Mouse (Mus musculus): ENCODE measurements at regions not wholly inside any gene's neighbourhood (a gene's known extent, or its start where the extent isn't known, plus 50 kb on each side); places are given as distances from the start of the nearest gene placed in this dataset.
"Not testable (repeated sequence)": the region's sequence is repeated elsewhere in the genome, so short reads cannot be mapped to it uniquely, and the experiment has no call there.

GRCm38 (mm10) chr3:109249989-109250388 lies 90.5 kb upstream of the Vav3 start:
- Histone ChIP-seq H3K79me2 (replicated peaks; ENCODE audit: control insufficient read depth, insufficient read depth, low read length) (no peaks in the 10 kb centered on the region), H3K27ac (no peak overlapping the region), H3K4me3 (no peak overlapping the region), H3K4me1 (ENCODE audit: control insufficient read depth, insufficient read depth, low read length) (peaks cover 24% of the 10 kb centered on the region), H3K36me3 (ENCODE audit: control insufficient read depth, insufficient read depth, low read length) (0 out of 2 replicates have a peak, but pooled peaks cover 2% of the 10 kb centered on the region), H3K9ac (ENCODE audit: low read depth, low read length) (no peak overlapping the region), H3K27me3 (ENCODE audit: control insufficient read depth, insufficient read depth, low read length) (no peaks in the 10 kb centered on the region)
- WGBS: 74% methylated on average over 2 of the region's 2 CpGs
- TF ChIP-seq POLR2A (IDR thresholded peaks at IDR 0.05; ENCODE audit: insufficient read depth, low read depth, low read length) (no peak), EP300 (IDR thresholded peaks at IDR 0.05; ENCODE audit: insufficient read depth, low read depth, low read length) (no peak), CTCF (IDR thresholded peaks at IDR 0.05) (no peak)
- no peak for DNase-seq
- intact Hi-C loops (cut with DNase I): loop anchor here (5.0 to 10.0 kb wide), 2 partner anchors 65 to 92 kb away; partner anchors contain the start of gene Vav3

- no peak for DNase-seq
- Histone ChIP-seq H3K9ac (ENCODE audit: low read depth, low read length) (no peak overlapping the region), H3K4me1 (ENCODE audit: control insufficient read depth, insufficient read depth, low read length) (peaks cover 26% of the 10 kb centered on the region), H3K36me3 (ENCODE audit: control insufficient read depth, insufficient read depth, low read length) (peaks cover 2% of the 10 kb centered on the region; the same call in 1 of the 2 replicates), H3K27me3 (ENCODE audit: control insufficient read depth, insufficient read depth, low read length) (no peaks in the 10 kb centered on the region), H3K4me3 (no peak overlapping the region), H3K79me2 (replicated peaks; ENCODE audit: control insufficient read depth, insufficient read depth, low read length) (no peaks in the 10 kb centered on the region), H3K27ac (peak overlapping the region; percentile 73)
- TF ChIP-seq EP300 (IDR thresholded peaks at IDR 0.05; ENCODE audit: insufficient read depth, low read depth, low read length): 0 out of 2 replicates have a peak, but pooled peaks have one; percentile 25
- TF ChIP-seq CTCF (IDR thresholded peaks at IDR 0.05): no peak
- 42% methylated on average over 1 of the region's 1 CpGs for WGBS
- intact Hi-C loops (cut with DNase I): loop anchor here (5.0 to 10.0 kb wide), 2 partner anchors 63 to 91 kb away; partner anchors contain the start of gene Vav3
Observed at GRCm38 (mm10) chr3:109251716-109252115, 88.7 kb upstream of the Vav3 start.

DNA sequence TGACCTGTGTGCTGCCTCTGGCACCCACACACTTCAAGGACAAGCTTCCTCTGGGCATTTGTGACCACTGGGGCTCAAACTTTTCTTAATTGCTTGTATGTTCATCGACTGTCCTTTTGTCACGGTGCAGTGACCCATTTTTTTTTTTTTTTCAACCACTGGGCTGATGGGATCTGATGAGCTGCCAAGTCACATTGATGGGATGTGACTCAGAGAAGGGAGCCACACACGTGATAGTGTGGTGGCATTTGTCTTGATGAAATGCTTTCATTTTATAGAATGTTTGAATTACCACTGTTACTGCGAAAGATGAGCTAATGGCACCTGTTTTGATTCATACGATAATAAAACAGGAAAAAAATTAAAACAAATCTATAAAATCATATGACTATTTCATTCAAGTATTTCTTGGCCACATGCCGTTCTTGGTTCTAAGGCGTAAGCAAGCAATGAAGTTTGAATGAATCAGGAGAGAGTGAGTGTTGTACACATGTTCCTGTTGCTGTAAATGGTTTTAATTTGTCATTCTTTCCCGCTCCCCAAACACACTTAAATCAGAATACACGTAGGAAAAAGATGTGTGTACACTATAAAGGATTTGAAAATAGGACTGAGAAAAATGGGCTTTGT lies 86.3 kb upstream of the Vav3 start:
- Histone ChIP-seq H3K4me1 (ENCODE audit: control insufficient read depth, insufficient read depth, low read length) (peaks cover 26% of the 10 kb centered on the region), H3K79me2 (replicated peaks; ENCODE audit: control insufficient read depth, insufficient read depth, low read length) (no peaks in the 10 kb centered on the region), H3K4me3 (no peak overlapping the region), H3K27ac (peak overlapping the region; percentile 59), H3K27me3 (ENCODE audit: control insufficient read depth, insufficient read depth, low read length) (no peaks in the 10 kb centered on the region), H3K36me3 (ENCODE audit: control insufficient read depth, insufficient read depth, low read length) (peaks cover 2% of the 10 kb centered on the region; the same call in 1 of the 2 replicates), H3K9ac (ENCODE audit: low read depth, low read length) (no peak overlapping the region)
- DNase-seq: peak in 1 of 2 experiments; percentile 29
- WGBS: 39% methylated on average over 9 of the region's 9 CpGs
- intact Hi-C loops (cut with DNase I): loop anchor here (5.0 to 10.0 kb wide), 2 partner anchors 61 to 88 kb away; partner anchors contain the start of gene Vav3
- TF ChIP-seq CTCF (IDR thresholded peaks at IDR 0.05) (no peak), POLR2A (IDR thresholded peaks at IDR 0.05; ENCODE audit: insufficient read depth, low read depth, low read length) (no peak), EP300 (IDR thresholded peaks at IDR 0.05; ENCODE audit: insufficient read depth, low read depth, low read length) (no peak)

DNA sequence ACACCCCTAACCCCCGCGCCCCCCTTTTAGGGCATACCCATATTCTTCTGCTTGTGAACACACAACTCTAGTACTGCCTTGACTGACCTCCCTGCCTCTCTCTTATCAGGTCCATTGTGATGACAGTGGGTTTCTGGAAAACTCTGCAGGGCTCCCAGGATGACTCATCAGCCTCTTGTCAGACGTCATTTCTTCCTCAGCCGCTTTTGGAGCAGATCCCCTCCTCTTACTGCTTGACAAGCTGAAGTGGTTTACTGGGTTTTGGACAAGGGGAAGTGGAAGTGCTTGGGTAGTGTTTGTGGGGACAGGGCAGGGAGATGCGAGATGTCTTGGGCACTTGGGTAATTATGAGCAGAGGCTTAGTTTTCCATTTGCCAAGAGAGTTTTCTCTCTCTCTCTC lies 85.5 kb upstream of the Vav3 start:
- 28% methylated on average over 5 of the region's 5 CpGs for WGBS
- no peak for TF ChIP-seq CTCF (IDR thresholded peaks at IDR 0.05)
- 0 out of 2 replicates have a peak, but pooled peaks have one; percentile 10 for TF ChIP-seq EP300 (IDR thresholded peaks at IDR 0.05; ENCODE audit: insufficient read depth, low read depth, low read length)
- Histone ChIP-seq H3K27ac (peak overlapping the region; percentile 59; the same call in 1 of the 2 replicates), H3K4me3 (no peak overlapping the region), H3K27me3 (ENCODE audit: control insufficient read depth, insufficient read depth, low read length) (no peaks in the 10 kb centered on the region), H3K36me3 (ENCODE audit: control insufficient read depth, insufficient read depth, low read length) (peaks cover 2% of the 10 kb centered on the region; the same call in 1 of the 2 replicates), H3K4me1 (ENCODE audit: control insufficient read depth, insufficient read depth, low read length) (peaks cover 23% of the 10 kb centered on the region), H3K9ac (ENCODE audit: low read depth, low read length) (no peak overlapping the region), H3K79me2 (replicated peaks; ENCODE audit: control insufficient read depth, insufficient read depth, low read length) (no peaks in the 10 kb centered on the region)
- peak in 1 of 2 experiments; percentile 68 for DNase-seq
- intact Hi-C loops (cut with DNase I): loop anchor here (5.0 to 10.0 kb wide), 2 partner anchors 60 to 87 kb away; partner anchors contain the start of gene Vav3

- Histone ChIP-seq H3K79me2 (replicated peaks; ENCODE audit: control insufficient read depth, insufficient read depth, low read length) (no peaks in the 10 kb centered on the region), H3K36me3 (ENCODE audit: control insufficient read depth, insufficient read depth, low read length) (no peaks in the 10 kb centered on the region; the same call in 1 of the 2 replicates), H3K27me3 (ENCODE audit: control insufficient read depth, insufficient read depth, low read length) (no peaks in the 10 kb centered on the region), H3K27ac (no peak overlapping the region), H3K9ac (ENCODE audit: low read depth, low read length) (no peak overlapping the region), H3K4me1 (ENCODE audit: control insufficient read depth, insufficient read depth, low read length) (peaks cover 20% of the 10 kb centered on the region), H3K4me3 (no peak overlapping the region)
- no peak for DNase-seq
- 53% methylated on average over 5 of the region's 5 CpGs for WGBS
- TF ChIP-seq CTCF (IDR thresholded peaks at IDR 0.05): no peak
- no peak for TF ChIP-seq POLR2A (IDR thresholded peaks at IDR 0.05; ENCODE audit: insufficient read depth, low read depth, low read length)
- no peak for TF ChIP-seq EP300 (IDR thresholded peaks at IDR 0.05; ENCODE audit: insufficient read depth, low read depth, low read length)
- intact Hi-C loops (cut with DNase I): loop anchor here (10.0 kb wide), 1 partner anchor 58 kb away; no protein-coding TSS in a partner anchor
Observed at GRCm38 (mm10) chr3:109256723-109257122, 83.7 kb upstream of the Vav3 start.

- H3K36me3 ChIP-seq (ENCODE audit: control insufficient read depth, insufficient read depth, low read length); H3K4me3 ChIP-seq; H3K9ac ChIP-seq (ENCODE audit: low read depth, low read length); H3K4me1 ChIP-seq (ENCODE audit: control insufficient read depth, insufficient read depth, low read length); H3K27me3 ChIP-seq (ENCODE audit: control insufficient read depth, insufficient read depth, low read length); H3K27ac ChIP-seq; H3K79me2 ChIP-seq (replicated peaks; ENCODE audit: control insufficient read depth, insufficient read depth, low read length); intact Hi-C loops (cut with DNase I): not testable (repeated sequence)
- peak in 1 of 2 experiments; percentile 40 for DNase-seq
- WGBS: 61% methylated on average over 8 of the region's 8 CpGs
Observed at GRCm38 (mm10) chr3:109266947-109267346, 73.5 kb upstream of the Vav3 start.

Data from heart, adult 2 months (tissue).